Mouse (Mus musculus): ENCODE measurements at regions not wholly inside any gene's neighbourhood (a gene's known extent, or its start where the extent isn't known, plus 50 kb on each side); places are given as distances from the start of the nearest gene placed in this dataset.

DNA sequence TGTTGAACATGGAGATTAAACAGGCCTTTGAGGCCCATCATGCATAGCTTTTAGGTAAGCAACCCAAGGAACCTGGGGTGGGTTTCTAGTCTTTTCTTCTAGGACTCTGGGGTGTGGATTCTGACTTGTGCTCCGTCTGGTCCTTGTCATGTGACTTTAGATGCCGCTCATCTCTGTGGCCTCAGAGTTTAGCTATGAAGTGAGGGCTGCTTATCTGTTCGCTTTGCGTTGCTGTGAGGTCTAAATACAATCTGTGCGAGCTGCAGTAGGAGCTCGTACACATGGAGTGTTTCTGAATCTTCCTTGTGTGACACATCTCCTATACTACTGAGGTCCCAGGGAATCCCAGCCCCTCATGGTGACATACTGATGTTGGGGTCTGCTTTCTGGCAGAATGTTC lies 67.8 kb upstream of the Zfp831 start:
- H3K27ac ChIP-seq = no peak overlapping the region
- no peak for DNase-seq (ENCODE audit: extremely low spot score in 1 of 2, low spot score in 2 of 2)
- intact Hi-C loops (cut with DNase I) = no loop called here
- TF ChIP-seq CTCF (IDR thresholded peaks at IDR 0.05) = no peak
- H3K4me3 ChIP-seq = no peak overlapping the region

- no peak overlapping the region for H3K4me3 ChIP-seq
- no peak for TF ChIP-seq CTCF (IDR thresholded peaks at IDR 0.05)
- H3K27ac ChIP-seq = no peak overlapping the region
- intact Hi-C loops (cut with DNase I) = no loop called here
- no peak for DNase-seq (ENCODE audit: extremely low spot score in 1 of 2, low spot score in 2 of 2)
These were observed 62.2 kb upstream of the Zfp831 start for GRCm38 (mm10) chr2:174580906-174581703.

DNA sequence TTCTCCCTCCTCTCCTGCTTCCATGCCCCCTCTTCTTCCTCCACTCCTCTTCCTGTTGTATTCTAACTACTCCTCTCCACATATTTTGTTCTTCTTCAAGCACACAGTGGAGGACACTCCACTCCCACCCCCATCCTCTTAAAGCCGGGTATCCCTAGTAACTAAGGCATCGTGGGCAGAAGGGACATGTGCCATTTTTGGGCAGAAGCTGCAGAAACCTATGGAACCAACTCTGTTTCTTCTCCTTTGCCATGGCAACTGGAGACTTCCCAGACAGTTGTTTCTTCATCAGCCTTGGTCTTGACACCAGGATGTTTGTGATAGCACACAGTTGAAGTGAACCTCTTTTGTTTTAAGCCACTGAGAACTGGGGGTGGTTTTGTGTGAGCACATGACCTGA lies 59.1 kb upstream of the Zfp831 start:
- TF ChIP-seq CTCF (IDR thresholded peaks at IDR 0.05) = no peak
- intact Hi-C loops (cut with DNase I) = no loop called here
- Histone ChIP-seq H3K4me3 (no peak overlapping the region), H3K27ac (no peak overlapping the region; the same call in 1 of the 2 replicates)
- peak; percentile 32 to 33 for DNase-seq (ENCODE audit: extremely low spot score in 1 of 2, low spot score in 2 of 2)
